Mouse (Mus musculus) adrenal gland (tissue): ENCODE measurements around the gene Esd.

ENCODE experiments used
- intact Hi-C: fragments of 180-260 bp; cut with DNase I; formaldehyde crosslinking; loops from one replicate; pipeline ENCODE4 v1.15.1; 2025

Gene Esd

GRCm38 (mm10) chr14:74790535-74790934, 58.4 kb downstream of the Esd start:
- intact Hi-C loops: no loop called here

GRCm38 (mm10) chr14:74792793-74793192, 60.7 kb downstream of the Esd start:
- intact Hi-C loops: no loop called here

- intact Hi-C loops: no loop called here
Observed at GRCm38 (mm10) chr14:74794931-74795330, 62.8 kb downstream of the Esd start.

- intact Hi-C loops: no loop called here
Observed at GRCm38 (mm10) chr14:74797386-74798062, 65.4 kb downstream of the Esd start.

- intact Hi-C loops: no loop called here
Observed at GRCm38 (mm10) chr14:74798063-74798890, 66.2 kb downstream of the Esd start.
